Mouse (Mus musculus) forelimb bud, embryonic 11.5 days (tissue): Measurements from ENCODE around the gene Ak1.

Experiments
- DNase-seq: peaks from one replicate; pipeline ENCODE4 v3.0.0-alpha.2; 2012; ENCODE audit warnings: low read depth, low spot score

Ak1 gene

DNA sequence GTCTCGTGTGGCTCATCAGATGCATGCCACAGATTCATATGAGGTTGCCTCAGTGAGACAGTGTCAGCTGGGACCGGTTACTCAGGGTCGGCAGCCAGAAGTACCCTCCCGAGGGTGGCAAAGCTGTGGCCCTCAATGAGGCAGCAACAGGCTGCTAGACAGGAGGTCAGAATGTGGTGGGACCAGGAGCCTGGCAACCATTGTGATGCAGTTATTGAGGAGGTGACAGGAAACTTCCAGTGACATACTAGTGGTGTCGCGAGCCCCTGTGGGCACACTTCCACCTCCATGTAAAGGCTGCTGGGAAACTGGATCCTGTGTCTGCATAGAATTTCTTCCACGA lies at the start of gene Ak1:
TSS of gene Ak1 (plus strand) at position 242 of the 343 bp plus-strand sequence.
- no peak for DNase-seq

DNA sequence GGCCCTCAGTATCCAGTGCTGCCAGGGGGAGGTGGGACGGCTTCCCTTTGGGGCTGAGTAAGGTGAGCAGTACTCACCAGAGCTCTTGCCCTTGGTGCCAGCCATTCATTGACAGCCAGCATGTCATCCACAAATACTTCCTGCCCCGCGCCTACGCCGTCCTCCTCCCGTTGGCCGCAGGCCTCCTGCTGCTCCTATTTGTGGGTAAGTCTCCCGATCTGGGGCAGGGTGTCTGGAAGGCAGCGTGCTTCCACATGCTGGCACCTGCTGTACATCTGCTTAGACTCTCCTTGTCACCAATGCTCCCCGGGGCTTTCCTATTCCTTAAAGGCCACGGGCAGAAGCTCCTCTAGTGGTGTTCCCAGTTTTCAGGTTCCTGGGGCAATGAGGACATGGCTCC lies 49.4 kb upstream of the Ak1 start:
- no peak for DNase-seq

DNA sequence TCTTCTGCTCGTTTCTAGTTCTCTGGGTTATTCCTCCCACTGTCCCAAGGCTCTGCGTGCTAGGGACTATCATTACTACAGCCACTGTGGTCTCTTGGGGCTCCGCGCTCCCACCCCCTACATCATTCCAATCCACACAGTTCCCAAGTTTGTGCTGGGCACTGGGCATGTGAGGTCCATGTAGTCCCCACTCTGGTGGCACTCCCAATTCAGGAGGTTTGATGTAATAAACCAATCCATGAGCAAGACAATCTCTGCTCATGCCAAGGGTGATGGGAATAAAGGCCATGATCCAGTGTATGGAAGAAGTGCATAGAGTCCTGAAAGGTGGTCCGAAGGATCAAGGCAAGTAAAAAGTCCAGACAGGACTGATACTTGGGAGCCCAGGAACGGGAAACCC lies 47.1 kb upstream of the Ak1 start, which contains the start of gene Pip5kl1:
TSS of gene Pip5kl1 (plus strand) at position 301 of the 400 bp plus-strand sequence.
- DNase-seq = no peak

DNA sequence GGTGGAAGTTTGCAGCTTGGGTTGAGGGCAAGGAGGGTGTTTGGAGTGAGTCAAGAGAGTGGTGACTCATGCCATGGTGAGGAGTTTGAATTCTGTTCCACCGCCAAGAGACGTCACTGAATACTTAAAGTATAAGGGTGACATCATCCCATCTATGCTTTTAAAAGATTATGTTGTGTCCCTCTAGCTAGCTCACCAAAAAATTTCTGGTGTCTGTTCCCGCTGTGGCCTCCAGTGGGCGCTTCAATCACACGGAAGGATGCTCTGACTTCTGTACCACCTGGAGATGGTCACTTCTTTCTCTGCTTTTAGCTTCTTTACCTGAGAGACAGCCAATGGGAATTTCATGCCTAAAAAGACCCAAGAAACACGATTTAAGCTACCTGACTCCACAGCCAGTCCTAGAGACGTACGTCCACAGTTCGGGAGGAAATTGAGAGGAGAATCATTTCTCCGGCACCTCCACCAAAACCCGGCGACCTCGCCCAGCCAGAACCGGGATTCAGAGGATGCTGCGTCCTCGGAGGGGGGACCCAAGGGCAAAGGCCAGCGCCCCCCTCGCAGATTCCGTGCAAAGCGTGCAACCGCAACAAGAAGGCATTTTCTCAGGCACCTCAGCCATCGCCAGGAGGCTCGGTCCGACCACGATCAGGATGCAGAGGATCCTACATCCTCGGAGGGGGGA lies 46.5 kb upstream of the Ak1 start:
- peak; percentile 56 for DNase-seq

DNA sequence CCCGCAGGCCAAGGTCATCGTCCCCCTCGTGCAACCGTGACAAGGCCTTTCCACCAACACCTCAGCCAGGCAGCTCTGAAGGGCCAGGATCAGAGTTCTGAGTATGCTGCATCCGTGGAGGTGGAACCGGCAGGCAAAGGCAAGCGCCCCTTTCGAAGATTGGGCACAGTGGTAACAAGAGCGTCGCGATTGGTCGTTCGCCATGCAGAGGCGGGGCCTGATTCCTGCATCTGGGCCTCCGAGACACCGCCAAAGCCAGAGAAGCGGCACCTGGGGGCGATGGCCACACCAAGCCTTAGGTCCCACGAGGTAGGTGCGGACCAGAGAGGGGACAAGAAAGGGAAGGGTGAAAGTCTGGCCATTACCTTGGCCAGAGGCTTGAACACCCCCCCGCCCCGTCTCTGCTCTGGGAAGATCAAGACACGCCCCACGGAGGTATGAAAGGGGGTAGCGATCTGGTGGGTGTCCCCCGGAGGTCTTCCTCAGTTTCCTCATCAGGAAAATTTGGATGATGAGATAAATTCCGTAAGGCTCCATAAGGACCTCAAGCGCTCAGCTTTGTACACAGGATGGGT lies 45.9 kb upstream of the Ak1 start, which contains the start of gene 9430097D07Rik:
TSS of gene 9430097D07Rik (minus strand) at position 99 of the 575 bp plus-strand sequence.
- DNase-seq = peak; percentile 75

DNA sequence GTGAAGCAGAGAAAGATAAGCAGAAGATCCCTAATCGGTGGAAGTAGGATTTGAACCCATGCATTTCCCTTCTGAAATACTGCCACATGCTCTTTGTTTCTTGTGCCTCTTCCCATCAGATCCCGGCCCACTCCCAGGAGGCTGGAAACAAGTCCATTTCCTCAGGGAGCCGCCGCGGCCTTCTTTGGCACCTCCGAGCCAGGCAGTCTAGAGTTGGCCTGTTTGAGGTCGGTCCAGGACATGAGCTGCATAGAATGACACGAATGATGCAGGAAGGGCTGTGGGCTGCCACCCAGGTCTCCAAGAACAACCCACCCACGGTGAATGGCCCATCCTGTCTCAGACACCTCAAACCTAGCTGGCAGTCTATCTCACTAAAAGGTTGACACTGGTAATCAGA lies 45.0 kb upstream of the Ak1 start:
- DNase-seq = no peak

DNA sequence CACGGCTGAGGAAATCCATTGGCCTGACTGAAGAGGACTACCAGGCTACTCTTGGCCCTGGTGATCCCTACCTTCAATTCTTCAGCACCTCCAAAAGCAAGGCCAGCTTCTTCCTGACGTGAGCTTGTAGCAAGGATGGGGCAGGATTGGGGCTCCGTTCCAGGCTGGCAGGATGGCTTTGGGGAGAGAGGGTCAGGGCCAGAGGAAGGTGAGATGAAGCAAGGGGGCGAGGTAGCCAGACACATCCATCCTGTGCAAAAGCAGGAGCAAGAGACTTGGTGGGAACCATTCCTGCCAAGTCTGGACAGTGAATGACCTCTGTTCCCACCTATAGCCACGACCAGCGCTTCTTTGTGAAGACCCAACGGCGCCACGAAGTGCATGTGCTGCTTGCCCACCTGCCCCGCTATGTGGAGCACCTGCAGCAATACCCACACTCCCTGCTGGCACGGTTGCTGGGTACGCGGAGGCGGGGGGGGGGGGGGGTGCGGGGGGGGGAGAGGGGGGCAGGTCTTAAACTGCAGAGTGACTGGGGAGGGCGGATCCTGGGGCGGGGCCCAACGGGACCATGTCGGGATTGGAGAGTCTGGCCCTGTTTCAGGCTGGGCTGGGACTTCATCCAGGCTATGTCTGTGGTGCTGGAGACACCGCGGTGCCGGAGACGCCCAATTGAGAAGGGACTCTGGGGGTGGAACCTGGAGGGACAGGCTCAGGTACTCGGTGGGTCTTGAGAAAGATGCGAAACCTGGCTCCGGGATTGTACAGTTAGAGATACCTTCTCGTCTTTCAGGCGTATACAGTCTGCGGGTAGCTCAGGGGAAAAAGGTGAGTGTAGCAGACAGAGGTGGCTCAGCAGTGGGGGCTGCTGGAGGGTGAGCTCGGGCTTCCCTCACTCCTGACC lies 43.2 kb upstream of the Ak1 start:
- DNase-seq = no peak

DNA sequence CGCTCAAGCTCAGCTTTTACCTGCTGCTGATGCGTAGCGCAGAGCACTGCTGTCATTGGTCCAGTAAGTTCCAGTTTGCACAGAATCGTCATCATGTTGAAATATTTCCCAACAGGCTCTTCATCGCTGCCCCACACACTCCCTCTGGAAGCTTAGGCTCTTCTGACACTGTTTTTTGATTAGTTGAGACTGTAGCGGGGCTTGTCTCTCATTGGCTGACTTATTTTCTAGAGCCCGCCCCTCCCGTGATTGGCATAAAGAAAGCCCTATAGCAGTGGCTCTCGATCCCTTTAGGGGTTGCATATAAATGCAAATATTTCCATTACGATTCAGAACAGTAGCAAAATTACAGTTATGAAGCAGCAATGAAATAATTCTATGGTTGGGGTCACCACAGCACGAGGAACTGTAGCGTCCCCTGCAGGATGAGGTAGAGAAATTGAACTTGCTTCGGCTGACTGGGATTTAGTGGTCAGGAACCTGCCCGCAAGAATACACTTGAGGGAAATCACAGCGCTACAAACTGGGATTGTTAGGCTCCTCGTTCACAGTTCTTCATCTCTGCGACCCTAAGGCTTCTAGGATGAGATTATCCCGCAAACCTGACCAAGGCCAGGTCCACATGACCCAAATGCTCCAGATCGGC lies 40.0 kb upstream of the Ak1 start:
- DNase-seq = peak; percentile 46

DNA sequence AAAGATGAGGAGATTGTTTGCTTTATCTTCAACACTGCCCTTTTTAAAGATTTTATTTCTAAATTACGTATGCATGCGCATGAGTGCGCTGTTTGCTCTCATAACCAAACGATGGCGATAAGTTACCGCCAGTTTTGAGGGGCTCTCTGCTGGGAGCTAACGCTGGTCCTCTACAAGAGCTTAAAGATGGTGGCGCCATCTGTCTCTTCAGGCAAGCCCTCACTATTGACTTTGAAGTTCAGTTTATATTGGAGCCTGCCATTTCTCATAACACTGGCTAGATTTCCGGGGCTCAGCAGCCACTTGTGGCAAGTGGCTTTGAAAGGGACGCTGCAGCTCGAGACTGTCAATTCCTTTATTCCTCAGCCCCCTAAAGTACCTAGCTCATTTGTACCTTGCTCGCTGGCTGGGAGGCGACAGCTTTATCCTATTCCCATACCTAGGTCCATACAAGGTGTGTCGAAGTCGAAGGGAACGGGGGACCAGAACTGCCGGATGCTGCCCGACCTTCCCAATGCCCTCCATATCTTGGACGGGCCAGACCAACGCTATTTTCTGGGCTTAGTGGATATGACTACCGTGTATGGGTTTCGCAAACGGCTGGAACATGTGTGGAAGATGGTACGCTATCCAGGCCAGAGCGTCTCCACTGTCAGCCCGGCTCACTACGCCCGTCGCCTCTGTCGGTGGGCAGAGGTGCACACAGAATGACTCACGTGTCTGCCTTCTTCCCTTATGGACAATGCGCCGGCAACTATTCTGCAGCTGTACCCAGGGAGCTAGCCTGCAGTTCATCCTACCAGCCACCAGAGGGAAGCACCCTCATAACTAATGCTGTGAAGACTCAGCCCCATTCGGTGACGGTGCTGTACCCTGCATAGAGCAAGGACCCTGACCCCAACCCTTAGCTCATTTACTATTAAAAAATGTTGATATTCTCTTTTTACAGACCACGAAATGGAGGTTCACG lies 38.4 kb upstream of the Ak1 start:
- DNase-seq = peak; percentile 89

DNA sequence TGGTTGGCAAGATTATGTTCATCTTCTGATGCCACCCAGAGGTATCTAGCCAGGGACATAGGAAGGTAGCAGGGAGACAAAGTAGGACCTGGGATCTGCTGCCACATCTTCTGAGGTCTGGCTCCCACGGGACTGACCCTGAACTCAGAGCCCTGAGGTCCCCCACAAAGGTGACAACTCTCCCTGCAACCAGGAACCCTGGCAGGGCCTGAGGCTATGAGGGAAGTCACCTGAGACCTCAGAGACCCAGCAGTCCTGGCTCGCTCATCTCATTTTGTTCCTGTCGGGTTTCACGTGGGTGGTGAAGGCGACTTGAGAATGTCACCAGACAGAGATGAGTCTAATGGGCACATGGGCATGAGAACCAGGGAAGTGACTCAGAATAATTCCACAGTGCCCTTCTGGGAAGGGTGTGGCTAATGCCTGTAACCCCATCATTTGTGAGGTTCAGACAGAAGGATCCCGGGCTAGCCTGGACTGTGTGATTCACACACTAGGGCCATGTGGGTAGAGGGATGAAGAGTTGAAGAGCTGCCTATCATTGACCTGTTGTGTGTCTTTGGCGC lies 36.3 kb upstream of the Ak1 start:
- DNase-seq = no peak

DNA sequence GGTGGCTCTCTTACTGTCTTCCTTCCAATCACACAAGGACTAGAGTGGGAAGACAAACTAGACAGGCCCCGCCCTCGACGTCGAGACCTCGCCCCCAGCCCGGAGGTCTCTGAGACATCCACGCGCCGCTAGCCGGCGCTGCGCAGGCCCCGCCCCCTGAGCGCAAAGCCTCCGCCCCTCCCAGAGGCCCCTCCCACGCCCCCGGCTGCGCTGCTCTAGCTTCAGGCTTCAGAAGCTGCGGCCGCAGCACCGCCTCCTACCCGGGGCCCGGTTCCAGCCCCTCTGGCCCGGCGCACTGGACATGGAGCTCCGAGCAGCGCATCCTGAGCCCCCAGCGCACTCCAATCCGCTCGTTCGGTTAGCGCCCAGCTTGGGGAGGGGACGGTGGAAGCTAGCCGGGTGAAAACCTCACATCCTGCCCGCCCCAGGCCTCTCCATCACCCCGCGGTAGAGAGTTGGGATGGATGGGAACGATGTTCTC lies 34.6 kb upstream of the Ak1 start, which contains the start of gene St6galnac4:
TSS of gene St6galnac4 (plus strand) at position 225 of the 481 bp plus-strand sequence.
- peak; percentile 94 for DNase-seq

DNA sequence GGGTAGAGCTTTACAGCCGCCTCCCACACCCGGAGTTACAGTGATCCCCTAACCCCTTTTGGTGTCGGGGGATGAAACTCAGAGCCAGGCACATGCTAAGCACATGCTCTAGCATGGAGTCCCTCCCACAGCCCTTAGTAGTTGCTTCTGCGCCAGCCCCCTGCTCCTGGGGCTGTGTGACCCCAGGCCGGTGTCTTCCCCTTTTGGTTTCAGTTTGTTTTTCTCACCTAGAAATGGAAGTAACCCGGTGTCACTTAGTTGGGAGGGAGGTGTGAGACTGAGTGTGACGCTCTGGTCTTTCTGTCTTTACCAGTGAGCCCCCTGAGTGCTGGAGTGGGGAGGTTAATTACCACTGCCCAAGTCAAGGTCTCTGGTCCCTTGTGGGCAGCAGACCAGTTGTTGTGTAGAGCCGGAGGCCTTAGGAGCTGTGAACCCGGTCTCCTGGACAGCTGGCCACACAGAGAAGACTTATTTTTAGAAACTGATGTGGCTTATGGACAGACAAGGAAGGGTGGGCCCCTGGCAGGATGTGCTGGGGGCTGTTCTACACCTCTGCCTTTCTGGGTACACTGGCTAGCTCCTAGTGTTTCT lies 33.7 kb upstream of the Ak1 start:
- no peak for DNase-seq

DNA sequence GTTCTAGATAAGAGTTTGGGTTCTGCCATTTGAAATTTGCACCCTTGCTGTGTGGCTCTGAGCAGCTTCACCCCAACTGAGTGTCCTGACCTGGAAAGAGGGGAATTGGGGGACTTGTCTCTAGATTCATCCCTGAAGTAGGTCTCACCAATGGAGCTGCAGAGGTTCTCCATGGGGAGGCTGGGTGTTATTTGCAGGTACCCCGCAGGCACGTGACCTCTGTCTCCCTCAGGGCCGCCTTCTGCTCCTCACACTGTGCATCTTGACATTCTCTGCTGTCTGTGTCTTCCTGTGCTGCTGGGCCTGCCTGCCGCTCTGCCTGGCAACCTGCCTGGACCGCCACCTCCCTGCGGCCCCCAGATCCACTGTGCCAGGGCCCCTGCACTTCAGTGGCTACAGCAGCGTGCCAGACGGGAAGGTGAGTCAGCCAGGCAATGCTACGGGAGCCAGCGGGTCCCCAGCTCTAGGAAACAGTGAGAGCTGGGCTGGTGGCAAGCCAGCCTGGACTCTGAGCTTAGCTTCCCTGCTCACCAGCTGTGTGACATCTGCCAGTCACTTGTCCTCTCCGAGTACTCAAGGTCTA lies 32.3 kb upstream of the Ak1 start:
- DNase-seq = no peak

DNA sequence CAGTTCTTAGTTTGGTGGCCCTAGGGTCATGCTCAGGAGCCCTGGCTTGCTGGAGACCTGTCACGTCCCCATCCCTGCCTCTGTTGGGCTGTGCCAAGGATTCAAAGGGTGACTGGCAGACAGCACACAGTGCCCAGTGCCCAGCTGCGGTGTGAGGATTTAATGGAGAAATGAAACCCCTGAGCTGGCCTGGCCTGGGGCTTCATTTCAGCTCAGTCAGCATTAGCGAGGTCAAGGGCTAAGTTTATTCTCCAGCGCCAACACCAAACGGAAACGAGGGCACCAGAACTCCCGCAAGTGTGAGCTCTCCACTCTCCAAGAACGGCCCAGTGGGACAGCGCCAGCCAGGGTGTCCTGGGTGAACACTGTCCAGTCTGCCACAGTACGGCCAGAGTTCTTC lies 31.3 kb upstream of the Ak1 start:
- no peak for DNase-seq

DNA sequence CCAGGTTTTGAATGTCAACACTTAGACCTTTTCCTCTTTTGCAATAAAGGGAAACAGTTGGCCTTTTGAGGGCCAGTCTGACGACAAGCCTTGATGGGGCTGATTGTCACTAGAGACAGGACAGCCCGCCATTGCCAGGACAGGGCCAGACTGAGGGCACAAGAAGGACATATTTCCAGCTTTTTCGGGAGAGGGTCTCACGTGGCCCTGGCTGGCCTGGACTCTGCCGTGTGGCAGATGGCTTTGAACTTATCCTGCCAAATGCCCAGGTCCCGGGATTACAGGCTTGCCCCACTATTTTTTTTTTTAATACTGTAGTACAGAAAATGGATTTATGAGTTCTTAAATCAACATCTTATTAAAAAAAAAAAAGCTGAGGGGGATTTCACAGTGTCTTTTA lies 30.3 kb upstream of the Ak1 start:
- no peak for DNase-seq

DNA sequence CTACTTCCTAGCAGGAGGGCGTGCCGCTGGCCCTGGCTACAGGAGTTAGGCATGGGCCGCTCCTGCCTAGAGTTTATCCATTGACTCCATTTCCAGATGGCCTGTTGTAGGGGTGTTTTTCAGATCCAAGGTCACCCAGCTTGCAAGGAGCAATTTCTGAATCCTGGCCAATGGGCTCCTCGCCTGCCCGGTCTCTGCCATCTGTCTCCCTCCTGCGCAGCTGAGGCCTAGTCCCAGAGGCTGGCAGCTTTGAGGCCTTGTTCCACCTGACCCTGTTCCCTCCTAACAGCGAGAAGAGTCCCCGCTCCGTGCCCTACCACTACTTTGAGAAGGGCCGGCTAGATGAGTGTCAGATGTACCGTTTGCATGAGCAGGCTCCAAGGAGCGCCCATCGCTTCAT lies 24.8 kb upstream of the Ak1 start:
- DNase-seq = no peak

DNA sequence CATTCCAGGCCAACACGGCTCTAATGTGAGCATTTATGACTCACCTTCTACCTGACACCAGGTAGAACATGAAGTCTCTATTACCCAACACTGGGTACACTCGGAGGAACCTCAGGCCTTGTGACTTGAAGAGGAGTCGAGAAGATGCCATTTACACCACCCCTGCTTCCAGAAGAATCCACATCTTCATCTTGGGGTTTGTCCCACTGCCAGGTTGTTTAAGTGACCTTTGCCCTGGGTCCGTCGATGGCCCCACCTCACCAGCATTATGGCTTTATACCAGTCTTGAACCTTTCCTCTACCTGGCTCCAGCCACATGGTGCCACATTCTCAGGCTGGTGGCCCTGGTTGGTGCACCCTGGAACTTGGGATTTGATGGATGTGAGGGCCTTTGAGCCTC lies 24.3 kb upstream of the Ak1 start:
- no peak for DNase-seq

DNA sequence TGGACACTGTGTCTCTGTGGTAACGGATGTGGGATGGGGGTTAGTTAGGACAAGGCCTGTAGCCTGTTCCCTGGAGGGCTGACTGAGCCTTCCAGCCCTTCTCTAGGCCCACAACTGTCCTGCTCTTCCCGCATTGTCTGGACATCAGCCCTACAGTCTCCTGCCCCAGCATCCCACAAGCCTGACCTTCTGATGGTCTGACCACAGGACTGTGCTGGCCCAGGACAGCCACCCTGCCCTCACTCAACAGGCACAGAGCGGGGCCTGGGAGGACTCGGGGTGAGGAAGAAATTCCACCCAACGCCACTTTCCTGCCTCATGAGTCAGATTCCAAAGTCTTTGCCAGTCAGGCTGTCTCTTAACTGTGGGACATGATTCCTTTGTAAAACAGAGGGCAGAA lies 23.9 kb upstream of the Ak1 start:
- no peak for DNase-seq

DNA sequence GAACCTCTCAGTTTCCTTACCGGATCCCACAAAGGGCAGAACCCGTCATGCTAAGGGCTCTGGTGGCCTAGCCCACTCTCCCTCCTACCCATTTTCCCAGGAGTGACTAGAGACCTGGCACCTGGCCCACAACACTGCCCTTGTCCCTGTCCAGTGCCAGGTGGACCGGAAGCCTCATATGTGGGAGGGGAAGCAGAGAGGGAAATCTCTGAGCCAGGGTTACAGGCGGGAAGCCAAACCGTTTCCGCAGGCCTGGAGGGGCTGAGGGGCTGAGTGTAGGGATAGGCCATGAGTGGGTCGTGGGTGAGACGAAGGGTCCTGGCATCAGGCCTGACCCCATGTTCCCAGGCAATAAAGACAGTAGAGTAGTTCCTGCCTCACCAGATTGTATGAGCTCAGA lies 23.1 kb upstream of the Ak1 start:
- DNase-seq = no peak

DNA sequence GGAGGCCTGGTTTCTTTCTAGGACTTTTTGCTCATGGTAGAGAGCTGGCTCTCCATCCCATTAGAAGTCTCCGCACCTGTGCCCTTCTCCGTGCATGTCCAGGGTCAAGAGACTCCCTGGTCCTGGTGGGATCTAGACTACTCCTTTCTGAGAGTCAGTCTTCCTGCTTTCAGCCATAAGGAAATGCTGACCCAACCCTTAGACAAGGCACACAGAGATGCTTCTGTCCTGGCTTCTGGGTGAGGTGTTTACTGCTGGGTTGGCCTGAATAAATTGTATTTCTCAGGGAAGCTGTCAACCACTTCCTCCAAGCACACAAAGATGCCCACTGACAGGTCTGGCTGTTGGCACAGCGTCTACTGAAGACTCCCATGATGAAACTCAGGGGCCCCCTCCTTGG lies 22.1 kb upstream of the Ak1 start, which contains the start of gene St6galnac6:
TSS of gene St6galnac6 (plus strand) at position 301 of the 400 bp plus-strand sequence.
- DNase-seq = no peak
